Mouse (Mus musculus) Patski (cell line): ENCODE results near the gene Tstd2. TPM values are rescaled to one million over a fixed set of nuclear protein-coding genes. Genes with fewer than 3 reads are reported as not detected.

Source experiments
- ATAC-seq: fragments of 100-300 bp; one replicate; pipeline ENCODE4 v1.8.0; 2021
- CTCF ChIA-PET: fragments of 350-600 bp; sonication (Branson Sonifier 250); formaldehyde crosslinking; loops from one replicate; lab custom pipeline; 2022; ENCODE audit warnings: inconsistent platforms; lab: Charles Lee
- POLR2A ChIA-PET: fragments of 350-600 bp; sonication (Branson Sonifier 250); formaldehyde crosslinking; loops from one replicate; lab custom pipeline; 2022; ENCODE audit warnings: antibody characterized with exemption, inconsistent platforms; lab: Charles Lee
- DNase-seq: peaks from one replicate; pipeline ENCODE4 v3.0.0-alpha.2; 2011; ENCODE audit warnings: low read depth, low spot score
- H3K27me3 ChIP-seq: fragments of 371-371 bp; one replicate; pipeline ENCODE4 v1.5.1; 2021
- CTCF ChIP-seq: fragments of 100-300 bp; IDR thresholded peaks from one replicate; pipeline ENCODE4 v1.5.1; 2021
- in situ Hi-C: fragments of 300-500 bp; cut with MboI; formaldehyde crosslinking; loops from 3 replicates; pipeline ENCODE4 v1.11.1; 2018; ENCODE audit warnings: low pct_unique_long_range_greater_than_20kb, mixed read lengths
- polyA plus RNA-seq: library from polyadenylated mRNA; unstranded; gene quantifications from one replicate; pipeline ENCODE4 v1.2.3, GENCODE M21; 2021

The Tstd2 gene
- polyA plus RNA-seq = 17.9 TPM

DNA sequence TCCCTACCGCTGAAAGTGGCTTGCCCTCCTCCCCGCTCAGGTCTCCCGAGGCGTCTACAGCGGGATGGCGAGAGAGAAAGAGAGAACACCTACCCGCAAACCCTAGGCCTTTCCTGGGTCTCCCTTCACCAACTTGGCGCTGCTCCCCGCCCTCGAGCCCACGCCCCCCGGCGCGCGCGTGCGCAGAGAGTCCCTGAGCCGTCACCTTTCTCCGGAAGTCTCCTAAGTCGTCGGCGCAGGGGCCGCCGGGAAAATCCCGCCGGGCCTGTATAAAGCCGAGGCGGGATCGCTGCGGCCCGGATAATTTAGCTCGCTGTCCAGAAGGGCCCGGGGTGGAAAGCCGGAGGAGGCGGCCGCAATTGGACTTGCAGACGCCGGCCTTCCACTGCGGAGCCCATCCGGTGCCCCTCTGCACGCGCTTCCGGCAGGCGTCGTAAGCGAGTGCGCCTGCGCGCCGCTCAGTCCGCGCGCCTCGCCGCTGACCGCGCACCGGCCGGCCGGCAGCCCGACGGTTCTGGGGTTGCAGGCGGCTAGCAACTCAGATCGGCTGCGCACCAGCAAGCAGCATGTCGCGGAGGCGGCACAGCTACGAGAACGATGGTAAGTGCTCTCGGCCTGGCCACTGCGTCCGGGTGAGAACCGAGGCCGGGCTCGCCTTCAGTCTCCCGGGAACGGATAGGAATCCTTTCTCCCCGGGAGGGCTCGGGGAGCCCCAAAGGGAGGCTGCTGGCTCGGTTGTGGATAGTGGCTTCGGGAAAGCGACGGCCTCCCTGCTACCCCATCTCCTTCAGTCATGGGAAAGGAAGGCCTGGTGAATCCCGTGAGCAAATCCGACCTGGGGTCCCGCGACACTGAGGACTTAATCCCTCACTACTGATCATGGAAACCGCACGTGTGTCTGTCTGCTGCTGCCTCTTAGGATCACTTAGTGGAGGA, at the start of gene Tstd2, which contains the start of gene Ncbp1:
TSS of gene Tstd2 (minus strand) at position 408 of the 936 bp plus-strand sequence.
TSS of gene Ncbp1 (plus strand) at position 327 of the 936 bp plus-strand sequence.
- CTCF ChIA-PET = interaction anchor here (1.2 kb wide), 1 partner anchor 9 kb away, joined by 3 read pairs; no protein-coding TSS in a partner anchor
- POLR2A ChIA-PET = interaction anchor here (2.4 kb wide), 1 partner anchor 10 kb away, joined by 11 read pairs; no protein-coding TSS in a partner anchor
- no peak for TF ChIP-seq CTCF
- H3K27me3 ChIP-seq = no peaks in the 10 kb centered on the region
- ATAC-seq (peak; percentile 88), DNase-seq (peak; percentile 27)
- in situ Hi-C loops = no loop called here

DNA sequence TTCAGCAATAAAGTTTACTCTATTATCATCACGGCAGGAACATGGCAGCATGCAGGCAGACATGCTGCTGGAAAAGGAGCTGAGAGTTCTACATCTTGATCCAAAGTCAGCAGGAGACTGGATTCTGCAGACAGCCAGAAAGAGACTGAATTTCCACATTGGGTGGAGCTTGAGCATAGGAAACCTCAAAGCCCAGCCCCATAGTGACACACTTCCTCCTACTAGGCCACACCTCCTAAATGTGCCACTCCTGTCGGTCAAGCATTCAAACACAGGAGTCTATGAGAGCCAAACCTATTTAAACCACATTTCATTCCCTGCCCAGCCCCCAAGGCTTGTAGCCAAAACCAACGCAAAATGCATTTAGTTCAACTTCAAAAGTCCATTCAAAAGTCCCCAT, 48.0 kb upstream of the Tstd2 start:
- ATAC-seq = no peak
- no peaks in the 10 kb centered on the region for H3K27me3 ChIP-seq
- ChIA-PET POLR2A (no interaction called here), CTCF (no interaction called here)
- DNase-seq = no peak
- in situ Hi-C loops = no loop called here
- no peak for TF ChIP-seq CTCF

DNA sequence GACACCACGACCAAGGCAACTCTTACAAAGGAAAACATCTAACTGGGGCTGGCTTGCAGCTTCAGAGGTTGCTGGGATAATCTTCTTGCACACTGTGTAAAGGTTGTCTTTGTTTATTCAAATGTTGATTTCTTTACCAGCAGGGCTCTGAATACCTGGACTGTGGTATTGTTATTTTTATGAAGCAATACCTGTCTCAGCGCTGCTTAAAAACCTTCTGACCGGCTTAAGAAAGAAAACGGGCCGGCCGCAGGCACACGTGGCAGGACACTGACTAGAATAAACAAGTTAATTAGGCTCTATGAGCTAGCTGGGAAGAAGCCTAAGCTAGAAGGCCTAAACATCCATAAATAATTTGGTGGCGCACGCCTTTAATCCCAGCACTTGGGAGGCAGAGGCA, 47.4 kb upstream of the Tstd2 start:
- ChIA-PET CTCF (no interaction called here), POLR2A (no interaction called here)
- in situ Hi-C loops = no loop called here
- DNase-seq (no peak), ATAC-seq (no peak)
- H3K27me3 ChIP-seq = no peaks in the 10 kb centered on the region
- no peak for TF ChIP-seq CTCF

DNA sequence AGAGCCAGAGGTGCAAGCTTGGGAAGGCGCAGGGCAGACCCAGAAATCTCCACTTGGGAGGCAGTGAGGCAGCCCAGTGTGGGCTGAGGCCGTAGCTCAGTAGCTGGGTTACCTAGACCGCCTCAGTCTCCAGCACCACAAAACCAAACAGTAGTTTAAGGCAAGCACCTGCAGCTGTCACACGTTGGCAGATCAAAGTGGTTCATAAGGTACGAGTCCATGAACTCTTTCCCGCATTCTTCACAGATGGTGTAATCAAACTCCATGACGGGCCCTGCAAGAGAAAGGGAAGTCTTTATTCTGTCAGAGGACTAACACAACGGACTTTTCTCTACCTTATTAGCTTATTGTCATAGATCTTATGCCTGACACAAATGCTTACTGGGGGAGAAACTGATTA, 46.9 kb upstream of the Tstd2 start:
- DNase-seq (no peak), ATAC-seq (no peak)
- TF ChIP-seq CTCF = no peak
- POLR2A ChIA-PET = no interaction called here
- no peaks in the 10 kb centered on the region for H3K27me3 ChIP-seq
- CTCF ChIA-PET = no interaction called here
- in situ Hi-C loops = no loop called here

DNA sequence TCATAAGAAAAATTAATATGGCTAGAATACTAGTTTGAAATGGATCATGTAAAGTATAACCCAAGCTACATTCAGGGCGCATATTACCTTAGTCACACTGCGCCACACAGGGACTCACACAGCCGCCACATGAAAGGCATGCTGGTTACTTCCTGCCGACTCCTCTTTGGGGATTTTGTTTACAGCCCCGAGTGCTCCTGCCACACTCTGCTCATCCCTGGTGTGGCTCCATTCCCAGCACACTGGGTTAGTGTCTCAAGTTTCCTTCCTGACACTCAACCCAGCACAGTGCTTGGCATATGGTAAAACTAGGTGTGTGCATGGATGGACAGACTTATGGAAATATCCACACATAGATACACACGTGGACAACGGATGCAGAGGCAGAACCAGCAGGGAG, 43.7 kb upstream of the Tstd2 start:
- POLR2A ChIA-PET = no interaction called here
- DNase-seq (no peak), ATAC-seq (no peak)
- in situ Hi-C loops = no loop called here
- CTCF ChIA-PET = no interaction called here
- no peaks in the 10 kb centered on the region for H3K27me3 ChIP-seq
- TF ChIP-seq CTCF = no peak

DNA sequence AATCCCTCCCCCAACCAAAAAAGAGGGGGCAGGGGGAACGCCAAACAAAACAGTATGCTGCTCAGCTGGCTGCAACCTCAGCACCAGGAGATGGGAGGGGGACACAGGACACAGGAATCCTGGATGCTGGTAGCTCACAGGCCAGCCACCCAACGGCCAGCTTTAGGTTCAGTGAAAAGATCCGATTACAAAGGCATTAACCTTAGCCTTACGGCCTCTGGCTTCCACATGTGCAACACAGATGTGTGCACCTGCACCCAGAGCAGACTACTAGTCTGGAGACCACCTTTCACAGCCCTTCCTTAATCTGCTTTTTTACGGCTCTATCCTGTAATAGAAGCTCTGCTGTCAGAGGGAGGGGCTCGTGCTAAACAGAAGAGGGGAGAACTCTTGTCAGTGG, 42.7 kb upstream of the Tstd2 start:
- ChIA-PET CTCF (no interaction called here), POLR2A (no interaction called here)
- in situ Hi-C loops = no loop called here
- DNase-seq = no peak
- ATAC-seq = no peak
- H3K27me3 ChIP-seq = no peaks in the 10 kb centered on the region
- no peak for TF ChIP-seq CTCF

DNA sequence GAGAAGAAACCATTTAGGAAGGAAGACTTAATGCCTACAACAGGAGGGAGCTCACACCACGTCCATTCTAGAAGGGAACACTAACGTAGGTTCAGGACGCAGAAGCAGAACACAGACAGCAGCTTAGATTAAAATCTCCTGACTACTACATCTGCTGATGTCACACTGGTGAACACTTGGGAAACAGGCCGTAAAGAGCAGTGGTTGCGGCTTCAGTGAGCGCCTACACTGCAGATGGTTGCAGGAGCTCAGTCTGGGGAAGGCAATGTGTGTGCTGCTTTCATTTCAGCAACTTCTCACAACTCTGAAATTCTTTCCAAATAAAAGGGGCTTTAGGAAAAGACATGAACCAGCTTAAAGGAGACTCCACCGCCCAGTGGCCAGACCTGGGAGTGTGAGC, 39.0 kb upstream of the Tstd2 start:
- in situ Hi-C loops = no loop called here
- DNase-seq (no peak), ATAC-seq (no peak)
- ChIA-PET POLR2A (no interaction called here), CTCF (interaction anchor here (1.1 kb wide), 1 partner anchor 13 kb away, joined by 5 read pairs; no protein-coding TSS in a partner anchor)
- TF ChIP-seq CTCF = no peak
- H3K27me3 ChIP-seq = no peaks in the 10 kb centered on the region

DNA sequence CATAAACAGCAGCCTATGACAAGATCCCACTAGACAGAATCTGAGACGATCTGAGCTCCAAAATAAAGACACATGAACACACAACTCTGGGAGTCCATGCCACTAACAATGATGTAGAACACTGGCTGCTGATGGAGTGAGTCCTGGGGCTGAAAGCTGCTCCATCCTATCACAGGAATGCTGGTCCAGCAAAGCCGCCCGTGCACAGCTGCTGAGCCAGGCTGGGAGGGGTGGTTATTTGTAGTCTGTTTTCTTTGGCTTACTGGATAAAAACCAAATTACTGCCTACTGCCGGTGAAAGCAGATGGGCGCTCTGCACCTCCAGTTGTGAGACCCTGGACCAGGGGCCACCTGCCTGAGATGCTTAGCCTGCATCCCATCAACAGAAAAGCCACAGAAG, 38.5 kb upstream of the Tstd2 start:
- ATAC-seq = no peak
- DNase-seq = no peak
- in situ Hi-C loops = no loop called here
- TF ChIP-seq CTCF = no peak
- ChIA-PET POLR2A (no interaction called here), CTCF (interaction anchor here (1.8 kb wide), 1 partner anchor 12 kb away, joined by 4 read pairs; no protein-coding TSS in a partner anchor)
- no peaks in the 10 kb centered on the region for H3K27me3 ChIP-seq

DNA sequence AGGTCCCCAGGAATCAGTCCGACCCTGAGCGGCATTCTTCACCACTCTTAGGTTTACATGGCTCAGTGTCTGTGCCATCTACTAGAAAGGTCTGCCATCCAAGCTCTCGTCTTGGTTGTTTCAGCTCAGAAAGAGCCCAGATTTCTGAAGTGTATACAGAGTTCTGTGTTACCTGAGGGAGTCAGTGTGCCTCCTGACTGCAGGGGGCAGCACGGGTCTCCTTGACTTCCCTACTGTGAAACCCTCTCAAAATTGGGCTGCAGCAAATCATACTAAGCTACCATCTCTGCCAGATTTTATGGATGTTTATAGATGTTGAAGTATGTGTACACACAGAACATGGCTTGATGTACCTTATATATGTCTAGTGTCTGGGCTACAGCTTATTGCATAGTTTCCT, 37.8 kb upstream of the Tstd2 start:
- TF ChIP-seq CTCF = no peak
- ATAC-seq (no peak), DNase-seq (no peak)
- ChIA-PET CTCF (interaction anchor here (1.0 to 1.8 kb wide), 3 partner anchors 9 to 15 kb away, joined by 3 to 4 read pairs (median 3); no protein-coding TSS in a partner anchor), POLR2A (no interaction called here)
- in situ Hi-C loops = no loop called here
- H3K27me3 ChIP-seq = no peaks in the 10 kb centered on the region

DNA sequence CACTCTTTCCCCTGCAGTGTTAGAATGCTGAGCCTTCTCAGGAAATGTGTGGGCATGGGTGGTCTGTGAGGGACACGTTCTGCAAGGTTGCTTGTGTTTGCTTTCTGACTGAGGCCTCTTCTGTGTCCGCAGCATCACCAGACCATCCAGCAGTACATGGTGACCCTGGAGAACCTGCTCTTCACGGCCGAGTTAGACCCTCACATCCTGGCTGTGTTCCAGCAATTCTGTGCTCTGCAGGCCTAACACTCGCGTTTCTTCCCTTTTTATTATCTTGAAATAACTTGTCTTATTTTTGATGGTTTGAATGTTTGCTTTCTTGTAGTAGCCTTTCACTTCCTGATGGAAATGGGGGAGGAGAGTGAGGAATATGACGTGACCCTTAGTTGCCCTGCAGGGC, 33.3 kb upstream of the Tstd2 start:
- in situ Hi-C loops = no loop called here
- no peak for ATAC-seq
- CTCF ChIA-PET = interaction anchor here (1.3 kb wide), 1 partner anchor 17 kb away, joined by 3 read pairs; no protein-coding TSS in a partner anchor
- H3K27me3 ChIP-seq = no peaks in the 10 kb centered on the region
- DNase-seq = no peak
- POLR2A ChIA-PET = no interaction called here
- TF ChIP-seq CTCF = no peak

DNA sequence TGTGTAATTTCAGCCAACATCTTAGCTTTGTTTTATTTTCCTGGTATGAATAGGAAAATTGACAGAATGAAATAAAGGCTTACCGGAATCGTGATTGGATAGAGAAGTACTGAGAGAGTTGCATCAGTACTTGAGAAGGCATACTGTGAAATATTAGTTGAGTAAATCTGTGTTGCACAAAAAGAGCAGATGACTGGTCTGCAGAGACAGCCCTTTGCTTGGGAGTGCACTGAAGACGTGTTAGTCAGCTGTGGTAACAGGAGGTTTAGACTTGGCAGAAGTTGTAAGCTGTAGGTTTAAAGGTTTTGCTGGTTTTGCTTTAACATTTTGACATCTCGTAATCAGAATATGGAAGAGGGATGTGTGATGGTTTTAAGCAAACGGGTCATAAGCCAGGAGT, 27.3 kb upstream of the Tstd2 start:
- no peak for DNase-seq
- no peaks in the 10 kb centered on the region for H3K27me3 ChIP-seq
- POLR2A ChIA-PET = no interaction called here
- no peak for ATAC-seq
- in situ Hi-C loops = no loop called here
- CTCF ChIA-PET = interaction anchor here (1.6 to 1.7 kb wide), 2 partner anchors 10 to 12 kb away, joined by 3 to 5 read pairs; no protein-coding TSS in a partner anchor
- TF ChIP-seq CTCF = no peak
